ENCODE assay signal across 9 mouse cellular contexts in the genomic region with DNA sequence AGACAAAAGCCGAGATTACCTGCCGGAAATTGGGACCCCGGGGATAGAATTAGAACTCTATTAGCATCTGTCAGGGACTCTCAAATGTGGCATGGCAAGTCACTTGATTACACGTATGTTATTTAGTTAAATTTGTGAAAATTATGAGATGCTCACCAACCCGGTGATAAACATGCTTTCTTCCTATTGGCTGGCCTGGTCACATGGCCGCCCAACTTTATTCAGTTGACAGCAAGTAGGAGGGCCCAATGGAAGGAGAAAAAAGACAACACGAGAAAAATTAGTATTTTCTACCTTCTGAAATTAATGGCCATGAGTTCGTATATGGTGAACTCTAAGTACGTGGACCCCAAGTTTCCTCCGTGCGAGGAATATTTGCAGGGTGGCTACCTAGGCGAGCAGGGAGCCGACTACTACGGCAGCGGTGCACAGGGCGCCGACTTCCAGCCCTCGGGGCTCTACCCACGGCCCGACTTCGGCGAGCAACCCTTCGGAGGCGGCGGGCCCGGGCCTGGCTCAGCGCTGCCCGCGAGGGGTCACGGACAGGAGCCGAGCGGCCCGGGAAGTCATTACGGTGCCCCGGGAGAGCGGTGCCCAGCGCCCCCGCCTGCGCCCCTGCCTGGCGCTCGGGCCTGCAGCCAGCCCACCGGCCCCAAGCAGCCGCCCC. TPM values are rescaled to one million over a fixed set of nuclear protein-coding genes. Genes with fewer than 3 reads are reported as not detected.
DNase-seq lines count a peak whose midpoint lies in the region; ATAC-seq lines count a peak whose summit lies in the region.
"Had no signal": no experiment of that assay in that cellular context is flagged by ENCODE, and none has a peak within 500 bp of the region (broad histone marks: within the 10 kb centered on the region; RNA-seq: fewer than 3 reads in every experiment).

No protein-coding gene starts in this region.

- H3K4me3 ChIP-seq in forebrain, embryonic 10.5 days: peak overlapping the region; percentile 36
- H3K4me3 ChIP-seq in forebrain, embryonic 16.5 days (replicated peaks; ENCODE audit: low read length): no peak overlapping the region
- peak overlapping the region; percentile 28 for H3K4me3 ChIP-seq in megakaryocyte, embryonic 14.5 days (replicated peaks)
- H3K4me3 ChIP-seq in liver, embryonic 15.5 days (replicated peaks): no peak overlapping the region; the same call in 1 of the 2 replicates

- H3K27ac ChIP-seq in forebrain, embryonic 10.5 days: no peak overlapping the region
- H3K27ac ChIP-seq in forebrain, embryonic 16.5 days (ENCODE audit: low read length): no peak overlapping the region
- no peak overlapping the region for H3K27ac ChIP-seq in liver, embryonic 15.5 days (replicated peaks)

- under 1% methylated on average over 43 of the region's 43 CpGs for WGBS in forebrain, embryonic 10.5 days
- WGBS in forebrain, embryonic 16.5 days: under 1% methylated on average over 43 of the region's 43 CpGs
- WGBS in liver, embryonic 15.5 days (ENCODE audit: insufficient replicate concordance): 14% methylated on average over 42 of the region's 43 CpGs

- H3K4me2 ChIP-seq in forebrain, embryonic 16.5 days (ENCODE audit: low read length): no peak overlapping the region
- peak overlapping the region; percentile 29; the same call in 1 of the 2 replicates for H3K4me2 ChIP-seq in liver, embryonic 15.5 days

- no peak overlapping the region for H3K9ac ChIP-seq in forebrain, embryonic 16.5 days (replicated peaks; ENCODE audit: low read depth, low read length)
- no peak overlapping the region for H3K9ac ChIP-seq in liver, embryonic 15.5 days

- peaks cover 100% of the 10 kb centered on the region for H3K27me3 ChIP-seq in forebrain, embryonic 10.5 days (ENCODE audit: poor library complexity, severe bottlenecking)
- H3K27me3 ChIP-seq in forebrain, embryonic 16.5 days (replicated peaks; ENCODE audit: control insufficient read depth, insufficient read depth, low read length): peaks cover 92% of the 10 kb centered on the region
- peaks cover 92% of the 10 kb centered on the region for H3K27me3 ChIP-seq in megakaryocyte, embryonic 14.5 days (replicated peaks)
- H3K27me3 ChIP-seq in liver, embryonic 15.5 days: peaks cover 99% of the 10 kb centered on the region

- no peaks in the 10 kb centered on the region for H3K9me3 ChIP-seq in forebrain, embryonic 10.5 days
- no peaks in the 10 kb centered on the region for H3K9me3 ChIP-seq in forebrain, embryonic 16.5 days (ENCODE audit: control insufficient read depth, low read length)
- H3K9me3 ChIP-seq in megakaryocyte, embryonic 14.5 days: no peaks in the 10 kb centered on the region
- no peaks in the 10 kb centered on the region for H3K9me3 ChIP-seq in liver, embryonic 15.5 days (replicated peaks)

- no peaks in the 10 kb centered on the region for H3K36me3 ChIP-seq in forebrain, embryonic 10.5 days (replicated peaks)
- no peaks in the 10 kb centered on the region for H3K36me3 ChIP-seq in forebrain, embryonic 16.5 days (ENCODE audit: control insufficient read depth, insufficient read depth)
- no peaks in the 10 kb centered on the region for H3K36me3 ChIP-seq in megakaryocyte, embryonic 14.5 days (replicated peaks; ENCODE audit: low read length)
- H3K36me3 ChIP-seq in liver, embryonic 15.5 days (replicated peaks): no peaks in the 10 kb centered on the region

- no peak for ATAC-seq in forebrain, embryonic 16.5 days
- no peak for ATAC-seq in megakaryocyte, adult 5-6 weeks (ENCODE audit: poor library complexity, severe bottlenecking)
- no peak for ATAC-seq in liver, embryonic 15.5 days (ENCODE audit: insufficient read depth)

- peak; percentile 40 for DNase-seq in forebrain, embryonic 10.5 days (ENCODE audit: extremely low spot score, low spot score)
- no peak for DNase-seq in left cerebral cortex, adult 8-10 months (ENCODE audit: low spot score in 2 of 2)
- no peak for DNase-seq in adipocyte (ENCODE audit: low spot score)
- no peak for DNase-seq in c-Kit-positive CD71-positive TER-119-positive erythroid progenitor cells, embryonic 14.5 days (ENCODE audit: low spot score)

- H3K4me1 ChIP-seq in forebrain, embryonic 10.5 days: peaks cover 7% of the 10 kb centered on the region
- no peaks in the 10 kb centered on the region for H3K4me1 ChIP-seq in forebrain, embryonic 16.5 days (replicated peaks; ENCODE audit: control insufficient read depth, insufficient read depth, low read length)
- no peaks in the 10 kb centered on the region; the same call in 1 of the 2 replicates for H3K4me1 ChIP-seq in megakaryocyte, embryonic 14.5 days
- no peaks in the 10 kb centered on the region for H3K4me1 ChIP-seq in liver, embryonic 15.5 days (replicated peaks)

RNA-seq across cellular contexts. Expression of gene Gm28230, which starts 0.6 kb away (rescaled TPM):
- polyA plus RNA-seq in forebrain, embryonic 10.5 days (2016; fragmentation: Nextera tagmentation; extraction: Ambion mirVana): not detected in 2 replicates
- polyA plus RNA-seq in forebrain, embryonic 16.5 days (2015; fragmentation: Nextera tagmentation; extraction: Ambion mirVana): not detected in 2 replicates
- not detected in 2 replicates for polyA plus RNA-seq in megakaryocyte, embryonic 14.5 days (2012; ENCODE audit: insufficient read depth, low replicate concordance)
- not detected in 2 replicates for total RNA-seq in megakaryocyte, adult 5-6 weeks (2015)
- total RNA-seq in megakaryocyte, adult 5-6 weeks (2017): not detected in 2 replicates
- not detected in 2 replicates for polyA plus RNA-seq in liver, embryonic 15.5 days (2015; fragmentation: Nextera tagmentation; extraction: Ambion mirVana)
- total RNA-seq in left cerebral cortex, adult 8-10 months (2022): not detected

RNA-seq across cellular contexts. Expression of gene Hoxd4, which starts 15.4 kb away (rescaled TPM):
- not detected in 2 replicates for polyA plus RNA-seq in forebrain, embryonic 10.5 days (2016; fragmentation: Nextera tagmentation; extraction: Ambion mirVana)
- not detected in 2 replicates for polyA plus RNA-seq in forebrain, embryonic 16.5 days (2015; fragmentation: Nextera tagmentation; extraction: Ambion mirVana)
- polyA plus RNA-seq in megakaryocyte, embryonic 14.5 days (2012; ENCODE audit: insufficient read depth, low replicate concordance): not detected in 2 replicates
- total RNA-seq in megakaryocyte, adult 5-6 weeks (2015): not detected in 2 replicates
- not detected in 2 replicates for total RNA-seq in megakaryocyte, adult 5-6 weeks (2017)
- not detected in 2 replicates for polyA plus RNA-seq in liver, embryonic 15.5 days (2015; fragmentation: Nextera tagmentation; extraction: Ambion mirVana)
- not detected for total RNA-seq in left cerebral cortex, adult 8-10 months (2022)

RNA-seq across cellular contexts. Expression of gene Hoxd3, which starts 15.4 kb away (rescaled TPM):
- polyA plus RNA-seq in forebrain, embryonic 10.5 days (2016; fragmentation: Nextera tagmentation; extraction: Ambion mirVana): 0.10 TPM in 1 of 2 replicates, not detected in the other
- polyA plus RNA-seq in forebrain, embryonic 16.5 days (2015; fragmentation: Nextera tagmentation; extraction: Ambion mirVana): not detected in 2 replicates
- not detected in 2 replicates for polyA plus RNA-seq in megakaryocyte, embryonic 14.5 days (2012; ENCODE audit: insufficient read depth, low replicate concordance)
- not detected in 2 replicates for total RNA-seq in megakaryocyte, adult 5-6 weeks (2015)
- total RNA-seq in megakaryocyte, adult 5-6 weeks (2017): 0.26 TPM in 1 of 2 replicates, not detected in the other
- 0.03 TPM in 1 of 2 replicates, not detected in the other for polyA plus RNA-seq in liver, embryonic 15.5 days (2015; fragmentation: Nextera tagmentation; extraction: Ambion mirVana)
- total RNA-seq in left cerebral cortex, adult 8-10 months (2022): not detected
- total RNA-seq: gastrocnemius, adult 18-20 months had no signal

RNA-seq across cellular contexts. Expression of gene Hoxd8, which starts 22.7 kb away (rescaled TPM):
- not detected in 2 replicates for polyA plus RNA-seq in forebrain, embryonic 10.5 days (2016; fragmentation: Nextera tagmentation; extraction: Ambion mirVana)
- polyA plus RNA-seq in forebrain, embryonic 16.5 days (2015; fragmentation: Nextera tagmentation; extraction: Ambion mirVana): not detected in 2 replicates
- polyA plus RNA-seq in megakaryocyte, embryonic 14.5 days (2012; ENCODE audit: insufficient read depth, low replicate concordance): not detected in 2 replicates
- total RNA-seq in megakaryocyte, adult 5-6 weeks (2015): not detected in 2 replicates
- not detected in 2 replicates for total RNA-seq in megakaryocyte, adult 5-6 weeks (2017)
- 0.05 TPM in 2 replicates for polyA plus RNA-seq in liver, embryonic 15.5 days (2015; fragmentation: Nextera tagmentation; extraction: Ambion mirVana)
- not detected for total RNA-seq in left cerebral cortex, adult 8-10 months (2022)

RNA-seq across cellular contexts. Expression of gene Hoxd9, which starts 29.6 kb away (rescaled TPM):
- not detected in 2 replicates for polyA plus RNA-seq in forebrain, embryonic 10.5 days (2016; fragmentation: Nextera tagmentation; extraction: Ambion mirVana)
- not detected in 2 replicates for polyA plus RNA-seq in forebrain, embryonic 16.5 days (2015; fragmentation: Nextera tagmentation; extraction: Ambion mirVana)
- not detected in 2 replicates for polyA plus RNA-seq in megakaryocyte, embryonic 14.5 days (2012; ENCODE audit: insufficient read depth, low replicate concordance)
- not detected in 2 replicates for total RNA-seq in megakaryocyte, adult 5-6 weeks (2015)
- not detected in 2 replicates for total RNA-seq in megakaryocyte, adult 5-6 weeks (2017)
- not detected in 2 replicates for polyA plus RNA-seq in liver, embryonic 15.5 days (2015; fragmentation: Nextera tagmentation; extraction: Ambion mirVana)
- not detected for total RNA-seq in left cerebral cortex, adult 8-10 months (2022)

Comparison
In these comparisons a context has a peak if more than half of its experiments do, and no peak if none do; other contexts are left out.
1. H3K4me3 ChIP-seq: peak in forebrain, embryonic 10.5 days (single experiment) and megakaryocyte, embryonic 14.5 days (single experiment); none in forebrain, embryonic 16.5 days (single experiment) and liver, embryonic 15.5 days (single experiment).